Mouse (Mus musculus) ovary, postnatal 14 days (tissue): ENCODE results near the gene Ppp1r14d.

ENCODE experiments used
- DNase-seq: peaks from one replicate; pipeline ENCODE4 v3.0.0; 2022; ENCODE audit warnings: low spot score

The Ppp1r14d gene

GRCm38 (mm10) chr2:119229775-119230704 is at the start of gene Ppp1r14d:
Gene Ppp1r14d, minus strand, starts transcription at chr2:119229906.
- no peak for DNase-seq

- DNase-seq = no peak
Measured at GRCm38 (mm10) chr2:119277810-119278209, 48.1 kb upstream of the Ppp1r14d start.

GRCm38 (mm10) chr2:119276926-119277325 is 47.2 kb upstream of the Ppp1r14d start:
- DNase-seq = no peak

GRCm38 (mm10) chr2:119274126-119274525 is 44.4 kb upstream of the Ppp1r14d start:
- DNase-seq = no peak

- no peak for DNase-seq
Measured at GRCm38 (mm10) chr2:119270643-119271331, 41.1 kb upstream of the Ppp1r14d start, which contains the start of gene Rhov. Gene Rhov, minus strand, starts transcription at chr2:119271272.

GRCm38 (mm10) chr2:119270286-119270642 is 40.6 kb upstream of the Ppp1r14d start:
- no peak for DNase-seq

- no peak for DNase-seq
Measured at GRCm38 (mm10) chr2:119263813-119264212, 34.1 kb upstream of the Ppp1r14d start.

- peak; percentile 37 for DNase-seq
Measured at GRCm38 (mm10) chr2:119262978-119263377, 33.3 kb upstream of the Ppp1r14d start.

- no peak for DNase-seq
Measured at GRCm38 (mm10) chr2:119261326-119261725, 31.6 kb upstream of the Ppp1r14d start.

- no peak for DNase-seq
Measured at GRCm38 (mm10) chr2:119260518-119260917, 30.8 kb upstream of the Ppp1r14d start.

GRCm38 (mm10) chr2:119254976-119255375 is 25.3 kb upstream of the Ppp1r14d start:
- no peak for DNase-seq

GRCm38 (mm10) chr2:119250826-119251478 is 21.2 kb upstream of the Ppp1r14d start:
- DNase-seq = peak; percentile 77

- DNase-seq = no peak
Measured at GRCm38 (mm10) chr2:119250377-119250776, 20.7 kb upstream of the Ppp1r14d start.

GRCm38 (mm10) chr2:119249592-119250061 is 19.9 kb upstream of the Ppp1r14d start:
- no peak for DNase-seq

GRCm38 (mm10) chr2:119247904-119248303 is 18.2 kb upstream of the Ppp1r14d start:
- DNase-seq = no peak

GRCm38 (mm10) chr2:119245246-119245645 is 15.5 kb upstream of the Ppp1r14d start:
- DNase-seq = no peak

- DNase-seq = no peak
Measured at GRCm38 (mm10) chr2:119242548-119242947, 12.8 kb upstream of the Ppp1r14d start.

- DNase-seq = no peak
Measured at GRCm38 (mm10) chr2:119240819-119241186, 11.1 kb upstream of the Ppp1r14d start.

GRCm38 (mm10) chr2:119240075-119240818 is 10.5 kb upstream of the Ppp1r14d start:
- no peak for DNase-seq

GRCm38 (mm10) chr2:119238671-119239070 is 9.0 kb upstream of the Ppp1r14d start:
- no peak for DNase-seq

- no peak for DNase-seq
Measured at GRCm38 (mm10) chr2:119237871-119238220, 8.1 kb upstream of the Ppp1r14d start.
